Mouse (Mus musculus): ENCODE measurements around the gene Gstm7. TPM values are rescaled to one million over a fixed set of nuclear protein-coding genes. Genes with fewer than 3 reads are reported as not detected.
"Not testable (repeated sequence)": the region's sequence is repeated elsewhere in the genome, so short reads cannot be mapped to it uniquely, and the experiment has no call there.

Gstm7 gene
- under 1 TPM in 1 of 2 experiments, not detected in 1; 0.94 TPM for polyA plus RNA-seq (2017; shearing (Covaris generic))

GRCm38 (mm10) chr3:107931670-107932069, at the start of gene Gstm7:
TSS of gene Gstm7 (minus strand) at chr3:107931817.
- ATAC-seq = peak; percentile 90

GRCm38 (mm10) chr3:107981261-107981660, 49.6 kb upstream of the Gstm7 start:
- no peak for ATAC-seq

DNA sequence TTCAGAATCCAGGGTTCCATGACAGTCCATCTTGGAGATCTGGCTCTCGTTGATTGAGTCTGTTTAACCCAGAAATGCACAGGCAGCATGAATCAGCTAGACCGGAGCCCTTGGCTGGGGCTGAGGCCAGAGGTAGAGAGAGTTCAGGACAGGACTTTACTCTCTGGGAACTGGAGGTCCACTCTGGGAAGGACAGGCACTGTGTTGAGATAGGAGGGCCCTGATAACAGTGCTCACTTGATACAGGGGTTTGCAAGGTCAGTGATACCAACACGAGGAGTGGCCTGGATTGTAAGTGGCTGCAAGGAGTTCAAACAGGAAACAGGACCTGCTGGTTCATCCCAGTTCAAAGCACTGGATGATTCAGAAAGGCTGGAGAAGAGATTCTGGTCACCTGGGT, 46.1 kb upstream of the Gstm7 start:
- ATAC-seq = no peak

DNA sequence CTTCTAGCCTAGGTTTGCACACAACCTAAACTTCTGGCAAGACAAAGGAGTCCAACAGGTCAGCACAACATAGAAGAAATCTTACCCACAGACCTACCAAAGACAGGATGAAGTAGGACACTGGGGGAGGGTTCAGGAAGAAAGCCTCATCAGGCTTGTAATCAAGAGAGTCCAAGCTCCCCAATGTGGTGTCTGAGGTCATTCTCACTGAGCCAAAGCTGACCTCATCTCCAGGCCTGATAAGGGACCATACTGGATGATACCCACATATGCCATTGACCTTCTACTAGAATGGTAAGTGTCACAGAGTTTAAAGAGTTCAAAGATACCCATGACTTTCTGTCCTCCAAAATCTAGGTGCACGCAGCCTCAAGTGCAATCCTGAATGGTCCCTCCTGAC, 42.6 kb upstream of the Gstm7 start:
- ATAC-seq = no peak

DNA sequence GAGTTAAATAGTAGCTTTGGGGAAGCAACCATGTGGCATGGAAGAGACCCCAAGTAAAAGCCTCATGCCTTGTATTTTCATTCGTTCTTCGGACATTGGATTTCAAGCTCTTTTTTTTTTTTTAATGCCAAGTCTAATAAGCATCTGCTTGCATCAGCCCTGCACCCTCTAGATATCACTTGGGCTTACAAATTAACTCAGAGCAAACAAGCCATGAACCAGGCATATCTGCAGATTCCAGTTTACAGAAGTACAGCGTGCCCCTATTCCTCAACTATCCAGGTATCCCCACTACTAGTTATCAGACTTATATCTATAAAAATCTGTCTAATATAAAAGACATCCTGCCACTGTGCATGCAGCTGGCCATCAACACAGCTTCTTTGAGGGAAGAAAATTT, 40.5 kb upstream of the Gstm7 start:
- ATAC-seq = no peak

- not testable (repeated sequence) for ATAC-seq
Measured at GRCm38 (mm10) chr3:107971101-107971500, 39.5 kb upstream of the Gstm7 start.

- no peak for ATAC-seq
Measured at GRCm38 (mm10) chr3:107968724-107969395, 37.2 kb upstream of the Gstm7 start, which contains the start of gene Gstm3. TSS of gene Gstm3 (minus strand) at chr3:107969283.

- ATAC-seq = no peak
Measured at GRCm38 (mm10) chr3:107966631-107967030, 35.0 kb upstream of the Gstm7 start.

GRCm38 (mm10) chr3:107965592-107965991, 34.0 kb upstream of the Gstm7 start:
- ATAC-seq = no peak

- ATAC-seq = no peak
Measured at GRCm38 (mm10) chr3:107964656-107965308, 33.2 kb upstream of the Gstm7 start.

DNA sequence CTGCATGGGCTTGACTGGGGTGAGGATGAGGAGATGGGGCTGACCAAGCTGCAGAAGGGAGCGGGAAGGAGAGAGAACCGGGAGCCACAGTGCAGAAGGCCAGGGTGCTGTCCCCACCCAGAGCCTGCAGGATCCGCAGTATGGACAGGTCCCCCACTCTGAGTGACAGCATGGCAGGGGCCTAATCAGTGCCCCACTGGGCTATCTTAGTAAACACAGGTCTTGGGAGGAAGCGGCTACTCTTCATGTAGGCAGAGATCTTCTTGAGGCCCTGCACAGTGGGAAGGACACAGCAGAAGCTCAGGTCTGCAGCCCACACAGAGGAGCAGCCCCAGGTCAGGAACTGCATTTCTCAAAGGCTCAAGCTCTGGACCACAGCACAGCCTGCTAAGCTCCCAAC, 32.4 kb upstream of the Gstm7 start:
- no peak for ATAC-seq

GRCm38 (mm10) chr3:107955260-107955659, 23.6 kb upstream of the Gstm7 start:
- ATAC-seq = not testable (repeated sequence)

GRCm38 (mm10) chr3:107953906-107954305, 22.3 kb upstream of the Gstm7 start:
- ATAC-seq = no peak

GRCm38 (mm10) chr3:107953328-107953755, 21.7 kb upstream of the Gstm7 start:
- ATAC-seq = no peak

DNA sequence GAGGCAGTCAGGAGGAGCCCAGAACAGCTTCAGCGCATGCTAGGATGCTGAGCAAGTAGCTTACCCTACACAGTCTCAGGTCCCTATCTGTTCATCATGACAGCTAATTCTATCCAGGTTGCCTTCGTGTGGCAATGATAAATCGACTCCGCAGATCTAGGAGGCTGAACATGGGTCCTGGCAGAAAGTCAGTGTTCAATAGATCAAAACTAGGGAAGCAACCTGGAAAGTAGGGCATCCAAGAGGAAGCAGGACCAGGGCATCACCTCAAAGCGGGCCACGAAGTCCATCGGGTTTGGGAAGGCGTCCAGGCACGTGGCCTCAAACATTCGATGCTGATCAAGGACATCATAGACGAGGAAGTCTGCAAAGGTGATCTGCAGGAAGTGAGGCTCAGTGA, 18.9 kb upstream of the Gstm7 start:
- ATAC-seq = no peak

- not testable (repeated sequence) for ATAC-seq
Measured at GRCm38 (mm10) chr3:107949461-107949860, 17.8 kb upstream of the Gstm7 start.

DNA sequence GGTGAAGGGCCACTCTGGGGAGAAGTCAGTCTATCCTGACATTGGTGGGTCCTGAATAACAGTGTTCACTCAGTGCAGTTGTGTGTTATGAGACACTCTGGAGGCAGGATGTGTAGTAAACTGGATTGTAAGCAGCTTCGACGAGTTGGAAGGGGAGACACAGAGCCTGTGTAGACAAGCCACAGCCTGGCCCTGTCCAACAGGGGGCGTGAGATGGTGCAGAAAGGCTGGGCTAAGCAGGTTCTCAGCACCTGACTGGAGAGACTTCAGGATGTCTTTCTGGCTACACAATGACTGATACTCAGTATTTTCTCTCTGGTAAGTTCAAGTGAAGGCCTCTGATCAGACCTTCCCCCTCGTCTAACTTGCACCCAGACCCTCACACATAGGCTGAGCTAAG, 14.1 kb upstream of the Gstm7 start:
- ATAC-seq = no peak

GRCm38 (mm10) chr3:107943239-107943990, 11.8 kb upstream of the Gstm7 start, which contains the start of gene Gstm6:
TSS of gene Gstm6 (minus strand) at chr3:107943749.
- no peak for ATAC-seq

DNA sequence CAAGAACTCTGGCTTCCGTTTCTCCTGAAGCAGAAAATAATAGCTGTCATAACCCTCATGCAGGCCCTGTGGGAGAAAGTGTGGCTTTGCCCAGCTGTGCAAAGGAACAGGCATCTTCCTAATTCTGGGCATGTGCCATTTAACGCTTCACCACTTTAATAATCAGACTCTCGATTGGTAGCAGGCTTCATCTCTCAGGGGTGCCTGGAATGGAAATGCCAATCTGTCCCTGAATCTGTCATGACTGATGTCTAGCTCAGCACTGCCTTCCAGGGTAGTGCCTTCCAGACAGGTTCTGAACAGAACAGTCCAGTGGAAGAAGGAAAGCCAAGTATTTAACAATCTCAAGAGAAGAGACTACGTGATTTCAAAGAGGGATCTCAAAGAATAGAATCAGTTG, 9.6 kb upstream of the Gstm7 start:
- no peak for ATAC-seq

DNA sequence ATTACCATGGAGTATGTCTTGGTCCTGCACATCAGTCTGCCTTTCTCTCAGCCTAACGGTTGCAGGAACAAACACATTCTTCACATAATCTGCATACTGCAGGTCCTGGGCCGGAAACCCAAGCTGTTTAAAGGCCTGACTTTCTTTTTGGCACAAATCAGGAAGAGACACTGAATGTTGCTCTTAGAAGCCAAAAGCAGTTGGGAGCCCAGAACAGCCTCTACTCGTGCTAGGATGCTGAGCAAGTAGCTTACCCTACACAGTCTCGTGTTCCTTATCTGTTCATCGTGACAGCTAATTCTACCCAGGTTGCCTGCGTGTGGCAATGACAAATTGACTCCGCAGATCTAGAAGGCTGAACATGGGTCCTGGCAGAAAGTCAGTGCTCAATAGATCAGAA, 8.9 kb upstream of the Gstm7 start:
- no peak for ATAC-seq

GRCm38 (mm10) chr3:107939830-107940229, 8.2 kb upstream of the Gstm7 start:
- no peak for ATAC-seq

DNA sequence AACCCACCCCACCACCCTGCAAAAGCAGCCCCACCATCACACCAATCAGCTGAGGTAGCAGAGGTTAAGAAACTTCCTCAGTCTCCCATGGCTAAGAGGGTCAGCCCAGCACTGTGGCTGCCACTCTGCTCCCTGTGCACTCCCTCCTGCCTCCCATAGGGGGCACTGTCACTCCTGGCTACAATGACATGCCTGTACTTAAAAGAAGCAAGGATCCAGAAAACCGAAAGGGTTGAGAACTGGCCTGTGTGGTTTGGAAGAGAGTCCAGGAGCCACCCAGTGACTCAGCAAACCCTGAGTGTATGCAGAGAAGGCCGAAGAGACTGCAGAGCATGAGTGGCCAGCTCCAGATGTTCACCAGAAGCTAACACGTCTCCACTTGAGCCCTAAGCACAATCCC, 7.8 kb upstream of the Gstm7 start:
- no peak for ATAC-seq

GRCm38 (mm10) chr3:107935888-107936287, 4.3 kb upstream of the Gstm7 start:
- no peak for ATAC-seq

GRCm38 (mm10) chr3:107935268-107935667, 3.7 kb upstream of the Gstm7 start:
- ATAC-seq = no peak
